Mouse (Mus musculus) thymus, adult 2 months (tissue): ENCODE measurements around the gene Lgmn. TPM values are rescaled to one million over a fixed set of nuclear protein-coding genes. Genes with fewer than 3 reads are reported as not detected.

Experiments used
- DNase-seq: peaks from one replicate; pipeline ENCODE4 v3.0.0; 2021
- H3K27ac ChIP-seq: fragments of 200-500 bp; 2 replicates; pipeline ENCODE4 v1.5.1; 2012; ENCODE audit warnings: low read length, control low read depth; ENCODE audit not compliant: control insufficient read depth, insufficient read depth
- H3K27me3 ChIP-seq: fragments of 200-500 bp; 2 replicates; pipeline ENCODE4 v1.6.1; 2012; ENCODE audit warnings: mild to moderate bottlenecking, low read length, moderate library complexity, mixed read lengths; ENCODE audit not compliant: control insufficient read depth, insufficient read depth
- H3K36me3 ChIP-seq: fragments of 200-500 bp; 2 replicates; pipeline ENCODE4 v1.6.1; 2012; ENCODE audit warnings: mild to moderate bottlenecking, low read length, moderate library complexity; ENCODE audit not compliant: control insufficient read depth, insufficient read depth
- H3K4me1 ChIP-seq: fragments of 200-500 bp; replicated peaks from 2 replicates; pipeline ENCODE4 v1.6.1; 2012; ENCODE audit warnings: low read length; ENCODE audit not compliant: control insufficient read depth, insufficient read depth
- H3K4me3 ChIP-seq: fragments of 200-500 bp; 2 replicates; pipeline ENCODE4 v1.5.1; 2012; ENCODE audit warnings: mild to moderate bottlenecking, low read length, control low read depth, moderate library complexity; ENCODE audit not compliant: control insufficient read depth, insufficient read depth
- CTCF ChIP-seq: fragments of 200-500 bp; IDR thresholded peaks from 2 replicates; pipeline ENCODE4 v1.5.1; 2012; ENCODE audit warnings: mild to moderate bottlenecking, control low read depth, low read length, moderate library complexity, borderline replicate concordance; ENCODE audit not compliant: control insufficient read depth, poor library complexity, insufficient read depth; ENCODE audit errors: extremely low read depth
- POLR2A ChIP-seq: fragments of 200-500 bp; IDR thresholded peaks from 2 replicates; pipeline ENCODE4 v1.6.1; 2012; ENCODE audit warnings: mild to moderate bottlenecking, low read length, control low read depth, moderate library complexity; ENCODE audit not compliant: control insufficient read depth, poor library complexity, insufficient read depth; ENCODE audit errors: extremely low read depth
- WGBS: fragments of 180-500 bp; shearing (Covaris S2); methylation state at CpG from one replicate; pipeline ENCODE4 v1.1.7; 2018; 5-methylcytosine and 5-hydroxymethylcytosine counted together
- polyA plus RNA-seq: library from polyadenylated mRNA; depleted of rRNA; stranded (reverse); fragments of >200 nt; gene quantifications from 2 replicates; pipeline ENCODE4 v1.2.3, GENCODE M21; 2012; rRNA removed

Lgmn gene
- polyA plus RNA-seq: 66.8 and 88.9 TPM in 2 replicates

- WGBS: 2% methylated on average over 28 of the region's 28 CpGs
- 0 out of 2 replicates have a peak, but pooled peaks have one; percentile 34 for TF ChIP-seq POLR2A
- no peak for TF ChIP-seq CTCF
- H3K27me3 ChIP-seq: no peaks in the 10 kb centered on the region
- H3K36me3 ChIP-seq: no peaks in the 10 kb centered on the region
- H3K27ac ChIP-seq: no peak within 1 kb of the TSS
- peaks cover 7% of the 10 kb centered on the region for H3K4me1 ChIP-seq
- peak within 1 kb of the TSS; percentile 58 for H3K4me3 ChIP-seq
- DNase-seq: peak; percentile 94
Measured at GRCm38 (mm10) chr12:102439632-102440023, at the start of gene Lgmn. Lgmn (minus strand) TSS chr12:102439813.

DNA sequence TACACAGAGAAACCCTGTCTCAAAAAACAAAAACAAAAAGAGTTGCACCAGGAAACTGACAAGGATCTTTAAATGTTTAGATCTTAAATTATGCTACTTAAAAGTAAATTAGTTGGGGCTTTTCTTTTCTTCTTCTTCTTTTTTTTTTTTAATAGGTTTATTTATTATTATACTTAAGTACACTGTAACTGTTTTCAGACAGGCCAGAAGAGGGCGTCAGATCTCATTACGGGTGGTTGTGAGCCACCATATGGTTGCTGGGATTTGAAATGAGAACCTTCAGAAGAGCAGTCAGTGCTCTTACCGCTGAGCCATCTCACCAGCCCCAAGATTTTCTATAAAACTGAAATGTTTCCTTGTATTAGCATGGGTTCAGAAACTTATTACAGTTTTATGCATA, 45.3 kb upstream of the Lgmn start:
- no peaks in the 10 kb centered on the region for H3K4me1 ChIP-seq
- no peak for DNase-seq
- peaks cover 58% of the 10 kb centered on the region for H3K36me3 ChIP-seq
- TF ChIP-seq POLR2A (no peak), CTCF (no peak)
- H3K4me3 ChIP-seq: no peak overlapping the region
- no peaks in the 10 kb centered on the region for H3K27me3 ChIP-seq
- no peak overlapping the region for H3K27ac ChIP-seq
- WGBS: 83% methylated on average over 3 of the region's 3 CpGs

DNA sequence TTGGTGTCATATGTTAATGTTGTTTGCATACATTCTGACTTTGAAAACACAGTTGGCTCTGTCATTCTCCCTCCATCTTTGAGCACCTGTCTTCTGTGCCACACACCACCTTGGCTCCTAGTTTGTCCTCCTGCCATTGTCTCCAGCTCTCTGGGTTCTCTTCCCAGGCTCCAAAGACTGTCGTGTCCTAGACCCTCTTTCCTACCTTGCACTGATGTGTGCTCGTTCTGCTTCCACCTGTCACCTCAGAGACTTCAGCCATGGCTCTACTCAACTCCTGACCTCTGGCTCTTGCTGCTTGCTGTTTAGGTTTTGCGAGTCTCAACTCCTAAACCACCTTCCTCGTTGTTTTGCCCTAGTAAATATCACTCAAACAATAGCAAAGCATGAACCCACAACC, 40.9 kb upstream of the Lgmn start:
- no peaks in the 10 kb centered on the region for H3K4me1 ChIP-seq
- no peak for DNase-seq
- H3K27ac ChIP-seq: no peak overlapping the region
- peaks cover 49% of the 10 kb centered on the region for H3K36me3 ChIP-seq
- 98% methylated on average over 4 of the region's 4 CpGs for WGBS
- H3K4me3 ChIP-seq: no peak overlapping the region
- H3K27me3 ChIP-seq: no peaks in the 10 kb centered on the region
- no peak for TF ChIP-seq POLR2A
- TF ChIP-seq CTCF: no peak

GRCm38 (mm10) chr12:102474411-102474810, 34.8 kb upstream of the Lgmn start:
- TF ChIP-seq CTCF (no peak), POLR2A (no peak)
- Histone ChIP-seq H3K4me1 (no peaks in the 10 kb centered on the region), H3K36me3 (peaks cover 31% of the 10 kb centered on the region), H3K27ac (no peak overlapping the region), H3K27me3 (no peaks in the 10 kb centered on the region), H3K4me3 (no peak overlapping the region)
- WGBS: 99% methylated on average over 7 of the region's 7 CpGs
- DNase-seq: no peak

DNA sequence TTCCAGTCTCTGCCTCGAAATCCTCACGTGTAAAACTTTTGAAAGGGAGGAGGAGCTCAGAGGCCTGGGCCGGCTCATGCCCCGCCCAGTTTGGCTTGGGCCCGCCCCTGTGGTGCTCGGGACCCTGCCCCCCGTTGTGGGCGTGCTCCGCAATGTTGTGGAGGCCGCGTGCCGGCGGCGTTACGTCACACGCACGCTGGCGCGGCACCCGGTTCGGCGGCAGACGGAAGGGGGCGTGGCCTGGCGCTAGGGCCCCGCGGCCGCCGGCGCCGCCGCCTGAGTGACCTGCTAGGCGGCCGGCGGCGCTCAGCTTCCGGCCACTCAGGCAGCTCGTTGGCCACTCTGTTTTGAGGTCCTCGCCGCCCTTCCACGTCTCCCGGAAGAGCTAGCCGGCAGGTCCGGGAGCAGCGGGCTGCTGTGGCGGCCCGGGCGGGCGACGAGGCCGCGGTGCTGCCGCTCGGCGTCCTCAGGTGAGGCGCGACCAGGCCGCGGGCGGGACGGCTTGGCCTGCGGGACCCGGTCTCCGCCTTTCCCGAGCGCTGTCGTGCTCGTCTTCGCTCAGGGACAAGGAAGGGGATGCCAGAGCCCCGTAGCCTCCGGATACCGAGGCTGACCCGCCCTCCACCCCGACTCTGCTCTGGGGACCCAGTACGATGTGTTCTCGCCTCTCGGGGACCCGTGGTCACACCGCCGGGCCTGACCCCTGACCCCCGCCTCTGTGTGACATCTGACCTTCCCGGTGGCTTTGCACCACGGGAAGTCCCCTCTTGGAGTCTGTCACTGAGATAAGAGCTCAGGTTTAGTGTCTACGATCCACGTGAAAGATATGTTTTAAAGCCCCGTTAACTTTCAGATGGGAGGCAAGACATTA, 29.5 kb upstream of the Lgmn start, which contains the start of gene Golga5:
Gene Golga5 (plus strand): TSS at position 242 of the 871 bp plus-strand sequence.
- TF ChIP-seq CTCF (peak; percentile 33; the same call in 1 of the 2 replicates), POLR2A (peak; percentile 68)
- 0% methylated on average over 86 of the region's 86 CpGs for WGBS
- DNase-seq: peak; percentile 97

GRCm38 (mm10) chr12:102468136-102468535, 28.5 kb upstream of the Lgmn start:
- no peak for DNase-seq
- no peak overlapping the region for H3K27ac ChIP-seq
- no peaks in the 10 kb centered on the region; the same call in 1 of the 2 replicates for H3K36me3 ChIP-seq
- 98% methylated on average over 1 of the region's 1 CpGs for WGBS
- no peak for TF ChIP-seq POLR2A
- no peak for TF ChIP-seq CTCF
- H3K4me1 ChIP-seq: no peaks in the 10 kb centered on the region
- no peaks in the 10 kb centered on the region for H3K27me3 ChIP-seq
- no peak overlapping the region for H3K4me3 ChIP-seq

More for the DNA sequence above, 29.5 kb upstream of the Lgmn start, which contains the start of gene Golga5:
- H3K4me3 ChIP-seq: peak within 1 kb of the TSS; percentile 93
- no peak within 1 kb of the TSS for H3K27ac ChIP-seq
- H3K4me1 ChIP-seq: no peaks in the 10 kb centered on the region
- no peaks in the 10 kb centered on the region for H3K27me3 ChIP-seq
- peaks cover 6% of the 10 kb centered on the region for H3K36me3 ChIP-seq
